Mouse (Mus musculus): ENCODE data around the gene Gm6793.

The Gm6793 gene

GRCm38 (mm10) chr8:112014936-112015335, at the start of gene Gm6793:
Gene Gm6793, minus strand, starts transcription at chr8:112015036.
- DNase-seq (ENCODE audit: low spot score in 2 of 2), result no peak

- peak in 1 of 2 experiments; percentile 70 for DNase-seq (ENCODE audit: low spot score in 2 of 2)
Observed at GRCm38 (mm10) chr8:112061372-112061771, 46.5 kb upstream of the Gm6793 start.

DNA sequence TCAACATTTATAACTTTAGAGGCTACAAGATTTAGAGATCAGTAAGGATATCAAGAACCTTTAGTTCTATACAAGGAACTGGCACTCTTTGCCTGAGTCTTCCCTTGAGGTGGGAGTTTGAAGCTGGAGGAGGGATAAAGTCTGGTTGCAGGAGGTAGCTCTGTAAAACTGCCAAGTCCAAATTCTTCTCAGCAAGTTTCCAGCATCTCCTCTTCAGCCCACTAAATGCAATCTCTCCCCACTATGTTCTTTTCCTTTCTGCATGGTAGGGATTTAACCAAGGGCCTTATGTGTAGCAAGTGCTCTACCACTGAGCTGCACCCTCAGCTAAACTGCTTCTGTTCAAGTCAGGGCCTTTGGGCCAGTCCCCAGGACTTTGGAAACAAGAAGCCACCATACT, 39.6 kb upstream of the Gm6793 start:
- no peak for DNase-seq (ENCODE audit: low spot score in 2 of 2)

DNA sequence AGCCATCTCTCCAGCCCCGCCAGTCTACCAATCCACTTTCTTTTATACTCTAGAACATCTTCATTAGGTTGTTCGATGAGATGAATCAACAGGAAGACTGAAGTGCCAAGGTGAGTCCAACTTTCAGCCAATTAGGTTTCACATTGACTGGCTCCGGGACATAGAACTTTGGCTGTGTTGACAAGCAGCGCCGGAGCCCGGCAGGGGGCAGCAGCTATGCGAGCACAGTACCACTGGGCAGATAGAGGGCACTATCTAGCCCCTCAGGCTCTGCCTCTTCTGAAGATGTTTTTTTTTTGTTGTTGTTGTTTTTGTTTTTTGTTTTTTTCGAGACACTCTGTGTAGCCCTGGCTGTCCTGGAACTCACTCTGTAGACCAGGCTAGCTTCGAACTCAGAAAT, 36.7 kb upstream of the Gm6793 start:
- no peak for DNase-seq (ENCODE audit: low spot score in 2 of 2)

- DNase-seq (ENCODE audit: low spot score in 2 of 2), result no peak
Observed at GRCm38 (mm10) chr8:112049984-112050383, 35.1 kb upstream of the Gm6793 start.

DNA sequence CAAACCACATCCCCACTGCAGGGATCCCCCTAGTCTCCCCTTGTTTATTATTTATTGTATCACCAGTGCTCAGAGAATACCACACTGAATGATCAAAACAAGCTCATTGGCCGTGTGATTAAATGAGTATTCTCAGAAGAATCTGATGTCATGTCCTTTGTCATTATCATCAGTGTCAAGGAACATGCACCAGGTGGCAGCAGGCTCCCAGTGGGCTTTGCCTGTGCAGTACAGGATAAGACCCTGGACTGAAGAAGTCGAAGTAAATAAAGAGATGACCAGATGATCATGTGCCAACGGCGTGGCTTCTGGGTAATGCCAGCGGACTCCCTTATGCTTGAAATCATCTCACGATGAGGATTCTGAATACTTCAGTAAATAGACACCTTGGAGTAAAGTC, 33.5 kb upstream of the Gm6793 start:
- DNase-seq (ENCODE audit: low spot score in 2 of 2), result no peak

DNA sequence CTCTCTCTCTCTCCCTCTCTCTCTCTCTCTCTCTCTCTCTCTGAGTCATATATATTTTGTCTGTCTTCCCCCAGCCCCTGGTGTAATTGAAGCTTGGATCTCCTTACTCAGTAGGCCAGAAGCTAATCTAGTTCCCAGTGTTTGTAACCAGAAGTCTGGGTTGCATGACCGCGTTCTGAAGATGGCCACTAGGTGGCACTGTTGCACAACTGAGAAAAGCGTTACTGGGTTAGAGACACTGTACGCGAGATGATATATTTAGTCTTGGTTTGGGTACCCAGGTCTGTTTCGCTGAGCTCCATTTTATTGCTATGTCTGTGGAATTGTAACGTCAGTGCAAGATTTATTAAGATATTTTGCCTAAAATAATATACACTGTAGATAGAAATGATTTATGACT, 31.1 kb upstream of the Gm6793 start:
- DNase-seq (ENCODE audit: low spot score in 2 of 2), result peak; percentile 36 to 90

DNA sequence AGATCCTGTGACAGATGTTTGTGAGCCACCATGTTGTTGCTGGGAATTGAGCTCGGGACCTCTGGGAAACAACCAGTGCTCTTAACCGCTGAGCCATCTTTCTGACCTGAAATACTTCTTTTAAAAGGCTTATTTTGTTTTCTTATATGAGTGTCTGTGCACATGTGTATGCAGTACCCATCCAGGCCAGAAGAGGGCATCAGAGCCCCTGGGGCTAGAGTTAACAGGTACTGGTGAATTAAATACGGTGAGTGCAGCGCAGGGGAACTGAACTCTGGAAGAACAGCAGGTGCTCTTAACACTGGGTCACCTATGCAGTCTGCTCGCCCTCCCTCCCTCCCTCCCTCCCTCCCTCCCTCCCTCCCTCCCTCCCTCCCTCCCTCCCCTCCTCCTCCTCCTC, 30.3 kb upstream of the Gm6793 start:
- DNase-seq (ENCODE audit: low spot score in 2 of 2), result no peak

DNA sequence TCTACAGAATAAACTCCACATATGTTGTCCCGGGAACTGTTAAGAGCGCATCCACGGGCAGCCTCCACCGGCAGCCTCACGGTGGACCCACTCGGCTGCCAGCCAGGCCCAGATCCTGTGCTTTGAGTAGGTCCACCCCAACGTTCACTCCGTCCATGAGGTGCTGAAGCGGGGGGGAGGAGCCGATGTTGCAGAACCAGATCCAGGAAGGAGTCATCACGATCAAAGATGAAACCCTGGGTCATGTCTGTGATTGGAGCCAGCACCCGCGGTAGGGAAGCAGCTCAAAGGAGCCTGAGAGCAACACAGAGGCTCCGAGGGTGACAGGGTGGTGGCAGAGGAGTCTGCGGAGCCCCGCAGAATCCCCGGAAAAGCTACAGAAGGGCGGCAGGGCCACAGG, 22.7 kb upstream of the Gm6793 start:
- DNase-seq (ENCODE audit: low spot score in 2 of 2), result no peak

DNA sequence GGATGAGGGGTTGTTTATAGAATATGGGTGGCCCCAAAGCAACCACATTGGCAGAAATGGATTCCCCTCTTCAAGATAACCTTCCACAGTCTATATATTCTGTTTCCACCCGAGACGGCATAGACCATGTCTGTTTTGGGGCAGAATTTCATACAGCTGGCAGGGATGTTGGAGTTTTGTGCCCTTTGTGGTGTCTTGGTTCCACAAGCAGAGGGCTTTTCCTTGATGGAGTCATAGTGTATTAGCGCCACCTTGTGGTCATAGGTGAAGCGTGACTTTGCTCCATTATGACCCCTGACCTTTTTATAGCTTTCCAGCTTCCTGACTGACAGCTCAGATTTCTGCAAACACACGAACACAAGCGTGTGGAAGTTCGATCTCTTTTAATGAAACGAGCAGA, 19.8 kb upstream of the Gm6793 start:
- peak in 1 of 2 experiments; percentile 17 for DNase-seq (ENCODE audit: low spot score in 2 of 2)

GRCm38 (mm10) chr8:112033071-112033470, 18.2 kb upstream of the Gm6793 start:
- no peak for DNase-seq (ENCODE audit: low spot score in 2 of 2)

- DNase-seq (ENCODE audit: low spot score in 2 of 2), result no peak
Observed at GRCm38 (mm10) chr8:112030663-112031062, 15.8 kb upstream of the Gm6793 start.

DNA sequence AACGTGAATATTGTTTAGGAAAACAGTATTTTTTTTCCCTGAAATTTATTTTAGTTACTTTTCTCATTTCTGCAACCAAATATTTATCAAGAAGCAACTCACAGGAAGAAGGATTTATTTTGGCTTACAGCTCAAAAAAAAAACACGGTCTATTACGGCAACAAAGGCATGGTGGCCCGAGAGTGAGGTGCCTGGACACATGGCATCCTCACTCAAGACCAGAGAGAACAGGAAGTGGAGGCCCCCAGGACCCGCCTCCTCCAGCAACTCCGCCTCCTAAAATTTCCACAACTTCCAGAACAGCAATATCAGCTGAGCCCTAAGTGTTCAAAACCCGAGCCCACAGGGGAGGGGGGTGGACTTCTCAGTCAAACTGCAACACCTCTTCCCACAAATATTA, 14.6 kb upstream of the Gm6793 start:
- no peak for DNase-seq (ENCODE audit: low spot score in 2 of 2)

DNA sequence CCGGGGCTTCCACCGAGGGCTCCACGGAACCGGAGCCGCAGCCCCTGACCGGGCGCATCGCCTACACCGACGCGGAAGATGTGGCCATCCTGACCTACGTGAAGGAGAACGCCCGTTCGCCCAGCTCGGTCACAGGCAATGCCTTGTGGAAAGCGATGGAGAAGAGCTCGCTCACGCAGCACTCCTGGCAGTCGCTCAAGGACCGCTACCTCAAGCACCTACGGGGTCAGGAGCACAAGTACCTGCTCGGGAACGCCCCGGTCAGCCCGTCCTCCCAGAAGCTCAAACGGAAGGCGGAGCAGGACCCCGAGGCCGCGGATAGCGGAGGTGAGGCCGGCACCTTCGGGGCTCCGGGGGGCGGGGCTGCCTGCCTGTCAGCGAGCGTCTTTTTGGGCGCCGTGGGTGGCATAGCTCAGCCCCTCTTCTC, 3.0 kb downstream of the Gm6793 start:
- DNase-seq (ENCODE audit: low spot score in 2 of 2), result peak in 1 of 2 experiments; percentile 19

GRCm38 (mm10) chr8:112010997-112011815, 3.6 kb downstream of the Gm6793 start, which contains the start of the genes Kars and Terf2ip:
Gene Kars, minus strand, starts transcription at chr8:112011323.
Gene Terf2ip, plus strand, starts transcription at chr8:112011398.
- peak; percentile 78 to 90 for DNase-seq (ENCODE audit: low spot score in 2 of 2)

GRCm38 (mm10) chr8:112009558-112009957, 5.3 kb downstream of the Gm6793 start:
- no peak for DNase-seq (ENCODE audit: low spot score in 2 of 2)

DNA sequence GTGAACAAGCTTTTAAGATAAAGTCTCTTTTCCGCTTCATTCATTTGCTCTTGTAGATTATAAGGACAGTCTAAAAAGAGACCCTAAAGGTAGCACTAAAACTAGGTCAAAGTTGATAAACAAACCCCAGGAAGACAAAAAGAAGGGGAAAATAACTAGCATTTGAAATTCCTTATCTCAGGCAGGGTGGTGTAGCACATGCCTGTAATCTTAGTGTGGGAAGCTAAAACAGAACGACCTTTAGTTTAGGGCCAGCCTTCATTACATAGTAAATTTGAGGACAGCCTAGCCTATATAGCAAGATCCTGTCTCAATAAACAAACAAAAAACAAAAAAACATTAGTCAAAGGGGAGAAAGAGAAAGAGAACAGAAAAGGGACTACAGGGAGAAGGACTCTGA, 7.2 kb downstream of the Gm6793 start:
- DNase-seq (ENCODE audit: low spot score in 2 of 2), result no peak

DNA sequence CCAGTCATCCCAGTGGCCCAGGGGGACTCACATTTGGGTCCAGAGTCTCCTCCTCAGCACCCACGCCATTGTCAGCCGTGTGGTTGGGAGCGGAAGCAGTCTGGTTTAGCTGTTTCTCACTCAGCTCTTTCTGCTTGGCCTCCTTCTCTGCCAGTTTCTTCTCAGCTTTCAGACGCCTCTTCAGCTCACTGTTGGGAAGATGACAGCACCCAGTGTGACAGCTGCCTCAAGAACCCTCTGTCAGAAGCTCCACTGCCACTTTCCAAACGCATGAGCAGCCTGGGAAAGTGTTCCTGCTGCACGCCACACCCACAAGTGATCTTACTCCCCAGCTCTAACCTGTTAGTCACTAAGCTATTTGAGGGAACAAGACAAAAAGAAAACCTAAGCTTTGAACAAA, 9.2 kb downstream of the Gm6793 start:
- peak in 1 of 2 experiments; percentile 42 for DNase-seq (ENCODE audit: low spot score in 2 of 2)

- no peak for DNase-seq (ENCODE audit: low spot score in 2 of 2)
Observed at GRCm38 (mm10) chr8:112004754-112005153, 10.1 kb downstream of the Gm6793 start.

- no peak for DNase-seq (ENCODE audit: low spot score in 2 of 2)
Observed at GRCm38 (mm10) chr8:111992703-111993039, 22.2 kb downstream of the Gm6793 start.

DNA sequence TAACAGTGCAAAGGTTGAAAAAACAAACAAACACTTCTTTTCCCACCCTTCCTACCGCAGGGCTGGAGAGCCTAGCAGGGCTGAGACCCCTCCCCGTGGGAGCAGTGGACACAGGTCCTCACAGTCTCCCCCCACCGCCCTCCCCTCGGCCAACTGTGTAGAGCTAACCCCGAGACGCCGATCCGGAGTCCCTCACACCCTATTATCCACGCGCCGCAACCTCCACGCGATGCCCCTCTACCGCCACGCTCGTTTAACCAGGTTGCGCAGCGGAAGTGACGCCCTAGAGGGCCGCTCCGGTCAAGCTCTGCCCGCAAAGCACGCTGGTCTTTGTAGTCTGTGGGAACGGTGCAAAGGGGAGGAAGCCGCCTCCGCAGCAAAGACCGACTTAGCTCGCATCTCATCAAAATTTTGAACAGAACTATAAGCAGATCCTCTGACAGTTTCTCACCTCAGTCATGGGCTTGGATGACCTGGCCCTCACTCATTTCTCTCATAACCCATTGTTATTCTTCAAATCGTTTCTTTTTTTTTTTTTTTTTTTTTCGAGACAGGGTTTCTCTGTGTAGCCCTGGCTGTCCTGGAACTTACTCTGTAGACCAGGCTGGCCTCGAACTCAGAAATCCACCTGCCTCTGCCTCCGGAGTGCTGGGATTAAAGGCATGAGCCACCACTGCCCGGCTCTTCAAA, 22.7 kb downstream of the Gm6793 start, which contains the start of gene Adat1:
Gene Adat1 (minus strand): TSS at position 290 of the 690 bp plus-strand sequence.
- peak; percentile 59 to 84 for DNase-seq (ENCODE audit: low spot score in 2 of 2)

DNA sequence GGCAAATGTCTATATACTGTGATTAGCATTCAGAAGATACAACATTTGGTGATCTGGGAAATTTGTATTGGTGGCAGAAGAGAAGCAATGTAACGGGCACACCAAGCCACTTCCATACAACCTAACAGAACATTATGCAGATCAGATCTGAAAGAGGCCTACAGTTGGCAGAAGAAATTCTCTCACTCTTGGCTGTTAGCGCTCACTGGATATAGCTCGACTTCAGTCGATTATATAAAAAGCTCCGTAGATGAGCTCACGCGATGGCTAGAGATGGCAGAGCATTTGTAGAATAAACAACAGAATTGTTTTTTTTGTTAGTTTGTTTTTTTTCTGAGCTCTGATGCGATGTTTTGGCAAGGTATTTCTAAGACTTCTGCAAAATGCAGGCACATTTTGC, 23.6 kb downstream of the Gm6793 start:
- DNase-seq (ENCODE audit: low spot score in 2 of 2), result no peak

DNA sequence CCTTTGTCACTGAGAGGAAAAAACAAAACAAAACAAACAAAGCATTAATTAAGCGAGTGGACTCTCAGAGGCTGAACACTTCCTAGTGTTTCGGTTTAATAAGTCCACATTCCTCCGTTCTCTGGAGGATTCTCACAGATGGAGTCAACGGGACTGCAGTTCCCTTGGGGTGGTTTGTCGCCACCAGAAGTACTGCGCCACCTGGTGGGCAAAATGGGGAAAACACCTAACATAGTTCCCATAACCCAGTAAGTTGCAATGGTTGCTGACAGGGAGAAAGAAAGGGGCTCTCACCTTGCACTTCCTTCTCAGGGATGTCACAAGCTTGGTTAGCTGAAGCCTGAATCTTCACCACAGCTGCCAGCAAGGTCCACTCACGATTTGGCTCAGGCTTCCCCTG, 24.9 kb downstream of the Gm6793 start:
- DNase-seq (ENCODE audit: low spot score in 2 of 2), result peak in 1 of 2 experiments; percentile 78
